Mouse (Mus musculus) intestine, embryonic 14.5 days (tissue): ENCODE data around the gene Cep112. TPM values are rescaled to one million over a fixed set of nuclear protein-coding genes. Genes with fewer than 3 reads are reported as not detected.

Experiments used
- ATAC-seq: fragments of 200-750 bp; cut with Nextera tagmentation; replicated peaks from 2 replicates; pipeline ENCODE4 v1.8.0; 2017; ENCODE audit warnings: low read depth, moderate number of reproducible peaks, moderate TSS enrichment, moderate library complexity; ENCODE audit not compliant: low FRiP score, low TSS enrichment
- DNase-seq: peaks from one replicate; pipeline ENCODE4 v3.0.0-alpha.2; 2018; ENCODE audit warnings: low spot score
- H3K27ac ChIP-seq: fragments of 300-500 bp; sonication (generic); 2 replicates; pipeline ENCODE4 v1.5.1; 2014; ENCODE audit warnings: low read depth, mild to moderate bottlenecking, control low read depth
- H3K27me3 ChIP-seq: fragments of 300-500 bp; sonication (generic); replicated peaks from 2 replicates; pipeline ENCODE4 v1.6.1; 2014; ENCODE audit warnings: low read length, control low read depth; ENCODE audit not compliant: control insufficient read depth, insufficient read depth
- H3K36me3 ChIP-seq: fragments of 300-500 bp; sonication (generic); 2 replicates; pipeline ENCODE4 v1.6.1; 2014; ENCODE audit warnings: low read length, control low read depth; ENCODE audit not compliant: control insufficient read depth, insufficient read depth
- H3K4me1 ChIP-seq: fragments of 300-500 bp; sonication (generic); replicated peaks from 2 replicates; pipeline ENCODE4 v1.6.1; 2014; ENCODE audit warnings: low read length, control low read depth, mixed read lengths; ENCODE audit not compliant: control insufficient read depth, insufficient read depth
- H3K4me2 ChIP-seq: fragments of 300-500 bp; sonication (generic); 2 replicates; pipeline ENCODE4 v1.6.1; 2014; ENCODE audit warnings: low read length
- H3K4me3 ChIP-seq: fragments of 300-500 bp; sonication (generic); 2 replicates; pipeline ENCODE4 v1.5.1; 2014; ENCODE audit warnings: low read depth, low read length, control low read depth, mixed read lengths
- H3K9ac ChIP-seq: fragments of 300-500 bp; sonication (generic); 2 replicates; pipeline ENCODE4 v1.6.1; 2014; ENCODE audit warnings: mild to moderate bottlenecking, low read length
- H3K9me3 ChIP-seq: fragments of 300-500 bp; sonication (generic); 2 replicates; pipeline ENCODE4 v1.6.1; 2016; ENCODE audit warnings: low read length, control low read depth; ENCODE audit not compliant: control insufficient read depth
- WGBS: fragments of 180-500 bp; shearing (Covaris S2); extraction: QIAGEN DNeasy Blood & Tissue Kit; methylation state at CpG from one replicate; pipeline ENCODE4 v1.1.7; 2014; 5-methylcytosine and 5-hydroxymethylcytosine counted together
- polyA plus RNA-seq: library from polyadenylated mRNA; unstranded; fragments of >200 nt; fragmentation: Nextera tagmentation; extraction: Ambion mirVana; gene quantifications from 2 replicates; pipeline ENCODE4 v1.2.1, GENCODE M21; 2014

Cep112 gene
- polyA plus RNA-seq = 15.0 and 16.1 TPM in 2 replicates

GRCm38 (mm10) chr11:108424889-108425591, at the start of gene Cep112:
Gene Cep112 (plus strand): TSS chr11:108425192.
- Histone ChIP-seq H3K4me3 (peak within 1 kb of the TSS; percentile 64), H3K27ac (peak within 1 kb of the TSS; percentile 23; the same call in 1 of the 2 replicates), H3K4me1 (peaks cover 7% of the 10 kb centered on the region; the same call in 1 of the 2 replicates), H3K9me3 (no peaks in the 10 kb centered on the region), H3K27me3 (no peaks in the 10 kb centered on the region), H3K36me3 (no peaks in the 10 kb centered on the region), H3K9ac (peak within 1 kb of the TSS; percentile 66), H3K4me2 (peak within 1 kb of the TSS; percentile 68)
- peak; percentile 92 for DNase-seq
- under 1% methylated on average over 61 of the region's 61 CpGs for WGBS
- ATAC-seq = peak; percentile 97

GRCm38 (mm10) chr11:108376815-108377214, 48.2 kb upstream of the Cep112 start:
- ATAC-seq (no peak), DNase-seq (no peak)
- Histone ChIP-seq H3K36me3 (no peaks in the 10 kb centered on the region), H3K9ac (no peak overlapping the region), H3K27me3 (no peaks in the 10 kb centered on the region), H3K27ac (no peak overlapping the region), H3K4me2 (no peak overlapping the region), H3K4me1 (no peaks in the 10 kb centered on the region), H3K4me3 (no peak overlapping the region), H3K9me3 (no peaks in the 10 kb centered on the region)
- 97% methylated on average over 7 of the region's 7 CpGs for WGBS

GRCm38 (mm10) chr11:108377680-108378362, 47.2 kb upstream of the Cep112 start:
- no peak overlapping the region for H3K4me2 ChIP-seq
- no peaks in the 10 kb centered on the region for H3K27me3 ChIP-seq
- peak; percentile 94 for DNase-seq
- no peaks in the 10 kb centered on the region for H3K36me3 ChIP-seq
- no peaks in the 10 kb centered on the region for H3K9me3 ChIP-seq
- H3K4me1 ChIP-seq = no peaks in the 10 kb centered on the region
- H3K4me3 ChIP-seq = no peak overlapping the region
- peak; percentile 81 for ATAC-seq
- 39% methylated on average over 19 of the region's 19 CpGs for WGBS
- H3K9ac ChIP-seq = no peak overlapping the region
- no peak overlapping the region for H3K27ac ChIP-seq

GRCm38 (mm10) chr11:108378363-108378751, 46.6 kb upstream of the Cep112 start:
- ATAC-seq (peak; percentile 15; the same call in 1 of the 2 replicates), DNase-seq (no peak)
- H3K27ac ChIP-seq = no peak overlapping the region
- 71% methylated on average over 4 of the region's 4 CpGs for WGBS
- no peaks in the 10 kb centered on the region for H3K36me3 ChIP-seq
- H3K9ac ChIP-seq = no peak overlapping the region
- H3K4me3 ChIP-seq = no peak overlapping the region
- no peaks in the 10 kb centered on the region for H3K27me3 ChIP-seq
- H3K9me3 ChIP-seq = no peaks in the 10 kb centered on the region
- H3K4me2 ChIP-seq = no peak overlapping the region
- H3K4me1 ChIP-seq = no peaks in the 10 kb centered on the region

- no peaks in the 10 kb centered on the region for H3K27me3 ChIP-seq
- DNase-seq (no peak), ATAC-seq (no peak)
- H3K9me3 ChIP-seq = no peaks in the 10 kb centered on the region
- H3K36me3 ChIP-seq = no peaks in the 10 kb centered on the region
- 75% methylated on average over 3 of the region's 3 CpGs for WGBS
- H3K4me2 ChIP-seq = no peak overlapping the region
- no peak overlapping the region for H3K27ac ChIP-seq
- no peaks in the 10 kb centered on the region for H3K4me1 ChIP-seq
- no peak overlapping the region for H3K4me3 ChIP-seq
- H3K9ac ChIP-seq = no peak overlapping the region
Observed at GRCm38 (mm10) chr11:108382664-108383063, 42.3 kb upstream of the Cep112 start.

- Histone ChIP-seq H3K36me3 (no peaks in the 10 kb centered on the region), H3K4me3 (no peak overlapping the region), H3K4me1 (no peaks in the 10 kb centered on the region), H3K27ac (no peak overlapping the region), H3K9me3 (no peaks in the 10 kb centered on the region), H3K4me2 (no peak overlapping the region), H3K9ac (no peak overlapping the region), H3K27me3 (no peaks in the 10 kb centered on the region)
- no peak for ATAC-seq
- WGBS = 53% methylated on average over 4 of the region's 4 CpGs
- DNase-seq = no peak
Observed at GRCm38 (mm10) chr11:108384920-108385665, 39.9 kb upstream of the Cep112 start.

- H3K9ac ChIP-seq = no peak overlapping the region
- 72% methylated on average over 1 of the region's 1 CpGs for WGBS
- ATAC-seq (no peak), DNase-seq (no peak)
- no peaks in the 10 kb centered on the region for H3K9me3 ChIP-seq
- H3K4me2 ChIP-seq = no peak overlapping the region
- H3K4me3 ChIP-seq = no peak overlapping the region
- H3K36me3 ChIP-seq = no peaks in the 10 kb centered on the region
- no peaks in the 10 kb centered on the region for H3K27me3 ChIP-seq
- no peaks in the 10 kb centered on the region for H3K4me1 ChIP-seq
- H3K27ac ChIP-seq = no peak overlapping the region
Observed at GRCm38 (mm10) chr11:108385666-108386024, 39.3 kb upstream of the Cep112 start.

- no peak overlapping the region for H3K9ac ChIP-seq
- ATAC-seq (no peak), DNase-seq (no peak)
- H3K4me1 ChIP-seq = no peaks in the 10 kb centered on the region
- no peak overlapping the region for H3K4me3 ChIP-seq
- no peaks in the 10 kb centered on the region for H3K36me3 ChIP-seq
- no peaks in the 10 kb centered on the region for H3K9me3 ChIP-seq
- 92% methylated on average over 9 of the region's 9 CpGs for WGBS
- H3K4me2 ChIP-seq = no peak overlapping the region
- no peak overlapping the region for H3K27ac ChIP-seq
- H3K27me3 ChIP-seq = no peaks in the 10 kb centered on the region
Observed at GRCm38 (mm10) chr11:108395061-108395460, 29.9 kb upstream of the Cep112 start.
